Mouse (Mus musculus) T-helper 1 cell (primary cell): Measurements from ENCODE around the gene Grin3b.

Experiments used
- in situ Hi-C: fragments of 300-600 bp; cut with MboI, MseI; formaldehyde crosslinking; loops from one replicate; pipeline ENCODE4 v1.15.1; 2025; ENCODE audit warnings: high pct_unique_total_duplicates

Grin3b gene

GRCm38 (mm10) chr10:79970415-79971182, at the start of gene Grin3b:
Grin3b (plus strand) TSS chr10:79970715.
- in situ Hi-C loops = no loop called here

- in situ Hi-C loops = no loop called here
Measured at GRCm38 (mm10) chr10:79920958-79921535, 49.5 kb upstream of the Grin3b start, which contains the start of gene R3hdm4. R3hdm4 (minus strand) TSS chr10:79921208.

DNA sequence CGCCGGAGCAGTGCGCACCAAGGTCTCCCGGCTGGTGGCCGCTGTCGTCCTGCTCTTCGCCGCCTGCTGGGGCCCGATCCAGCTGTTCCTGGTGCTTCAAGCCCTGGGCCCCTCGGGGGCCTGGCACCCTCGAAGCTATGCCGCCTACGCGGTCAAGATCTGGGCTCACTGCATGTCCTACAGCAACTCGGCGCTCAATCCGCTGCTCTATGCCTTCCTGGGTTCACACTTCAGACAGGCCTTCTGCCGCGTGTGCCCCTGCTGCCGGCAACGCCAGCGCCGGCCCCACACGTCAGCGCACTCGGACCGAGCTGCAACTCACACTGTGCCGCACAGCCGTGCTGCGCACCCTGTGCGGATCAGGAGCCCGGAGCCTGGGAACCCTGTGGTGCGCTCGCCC, 48.9 kb upstream of the Grin3b start:
- in situ Hi-C loops = no loop called here

DNA sequence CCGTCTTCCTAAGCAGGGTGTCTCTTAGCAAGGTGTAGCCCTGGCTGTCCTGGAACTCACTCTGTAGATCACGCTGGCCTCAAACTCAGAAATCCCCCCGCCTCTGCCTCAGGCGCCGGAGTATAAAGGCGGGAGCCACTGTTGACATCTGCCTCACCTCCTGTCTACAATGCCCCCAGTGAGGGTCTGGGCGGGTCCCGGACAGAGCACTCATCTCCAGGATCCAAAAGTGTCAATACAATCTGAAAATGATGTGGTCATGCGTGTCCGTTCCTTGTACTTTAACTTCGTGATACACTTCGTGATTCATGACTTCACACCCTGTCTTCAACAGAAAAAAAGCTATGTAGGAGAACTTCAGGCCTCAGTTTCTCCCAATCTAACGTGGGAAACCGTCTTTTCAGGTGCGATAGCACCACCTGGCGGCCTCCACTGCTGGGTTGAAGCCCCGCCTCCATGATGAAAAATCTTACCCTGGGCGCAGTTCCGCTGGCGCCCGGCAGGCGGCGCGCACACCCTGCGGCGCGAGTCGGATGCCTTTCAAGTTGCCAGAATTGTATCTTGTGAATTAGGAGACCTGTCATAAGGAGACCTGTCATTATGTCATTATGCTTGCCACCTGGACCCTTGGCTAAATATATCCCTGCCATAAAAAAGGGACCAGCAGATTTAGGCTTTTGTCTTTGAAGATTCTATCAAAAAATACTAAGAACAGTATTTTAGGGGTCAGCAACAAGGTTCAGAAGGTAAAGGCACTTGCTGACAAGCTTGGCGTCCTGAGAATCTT, 45.3 kb upstream of the Grin3b start:
- in situ Hi-C loops = loop anchor here (5.0 kb wide), 1 partner anchor 92 kb away; the partner anchor contains the start of gene Arhgap45

- in situ Hi-C loops = loop anchor here (5.0 kb wide), 1 partner anchor 91 kb away; the partner anchor contains the start of gene Arhgap45
Measured at GRCm38 (mm10) chr10:79925785-79926490, 44.6 kb upstream of the Grin3b start.

GRCm38 (mm10) chr10:79926491-79927323, 43.8 kb upstream of the Grin3b start, which contains the start of gene Arid3a:
Arid3a (plus strand) TSS chr10:79927043.
- in situ Hi-C loops = loop anchor here (5.0 kb wide), 1 partner anchor 91 kb away; the partner anchor contains the start of gene Arhgap45

GRCm38 (mm10) chr10:79927324-79928029, 43.0 kb upstream of the Grin3b start:
- in situ Hi-C loops = loop anchor here (5.0 kb wide), 1 partner anchor 90 kb away; the partner anchor contains the start of gene Arhgap45

DNA sequence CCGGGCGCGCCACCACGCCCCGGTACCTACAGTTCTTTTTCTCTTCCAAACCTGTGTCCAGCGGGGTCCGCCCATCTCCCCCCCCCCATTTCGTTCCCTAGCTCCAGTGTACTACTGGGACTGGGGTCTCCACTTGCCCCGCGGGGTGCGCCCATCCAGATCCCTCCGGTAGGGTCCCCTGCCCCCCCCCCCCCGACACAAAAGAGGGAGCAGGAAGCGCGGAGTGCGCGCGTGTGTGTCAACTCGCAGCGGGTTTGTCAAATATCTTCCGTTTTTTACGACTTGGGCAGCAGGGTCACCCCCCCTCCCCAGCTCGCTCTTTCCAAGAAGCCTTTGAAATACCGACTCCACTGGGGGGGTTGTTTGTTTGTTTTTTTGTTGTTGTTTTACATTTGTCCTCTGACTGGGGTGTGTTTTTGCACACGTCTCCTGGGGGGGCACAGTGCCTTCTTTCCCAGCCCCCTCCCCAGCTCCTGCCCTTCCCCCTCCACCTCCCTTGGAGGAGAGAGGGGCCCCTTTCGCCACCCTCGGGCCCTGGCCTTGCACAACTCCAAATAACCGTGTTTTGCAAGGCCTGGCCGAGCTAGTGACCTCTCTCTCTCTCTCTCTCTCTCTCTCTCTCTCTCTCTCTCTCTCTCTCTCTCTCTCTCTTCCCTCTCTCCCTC, 42.4 kb upstream of the Grin3b start:
- in situ Hi-C loops = loop anchor here (5.0 kb wide), 1 partner anchor 89 kb away; the partner anchor contains the start of gene Arhgap45

DNA sequence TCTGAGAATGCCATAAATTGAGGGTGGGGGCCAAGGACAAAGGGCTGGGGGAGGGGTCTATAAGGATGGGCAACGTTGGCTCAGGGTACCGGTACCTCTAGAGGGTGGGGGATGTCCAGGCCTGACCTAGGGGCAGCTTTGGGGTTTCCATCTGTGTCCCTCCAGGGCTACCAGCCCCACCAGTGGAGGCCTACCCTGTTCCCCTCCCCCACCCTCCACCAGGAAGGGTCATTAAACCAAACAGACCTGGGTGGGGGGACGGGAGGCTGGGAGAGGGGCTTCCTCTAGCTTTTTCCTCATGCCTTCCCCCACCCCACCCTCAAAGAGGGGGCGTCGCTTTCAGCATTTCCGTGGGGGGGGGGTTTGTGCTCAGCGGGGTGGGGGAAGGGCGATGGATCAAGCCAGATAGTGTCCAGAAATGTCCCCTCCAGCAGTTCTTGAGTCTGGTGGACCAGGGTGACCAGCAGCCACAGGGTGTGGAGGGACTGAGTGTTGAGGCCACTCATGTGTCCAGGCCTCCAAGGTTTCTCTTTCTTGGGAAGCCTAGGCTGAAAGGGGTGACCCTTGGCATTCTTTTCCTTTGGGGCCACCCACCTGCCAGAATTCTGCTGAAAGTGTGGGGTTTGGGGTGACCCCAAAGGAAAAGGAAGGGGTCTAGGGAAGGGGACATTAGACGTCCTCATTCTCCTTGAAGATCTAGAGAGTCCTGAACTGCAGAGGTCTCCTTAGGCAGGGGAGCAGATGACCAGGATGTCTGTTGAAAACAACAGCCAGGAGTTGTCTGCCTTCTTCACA, 41.4 kb upstream of the Grin3b start:
- in situ Hi-C loops = loop anchor here (5.0 kb wide), 1 partner anchor 88 kb away; the partner anchor contains the start of gene Arhgap45

GRCm38 (mm10) chr10:79929967-79930825, 40.3 kb upstream of the Grin3b start:
- in situ Hi-C loops = loop anchor here (5.0 kb wide), 1 partner anchor 87 kb away; the partner anchor contains the start of gene Arhgap45

GRCm38 (mm10) chr10:79930826-79931186, 39.7 kb upstream of the Grin3b start:
- in situ Hi-C loops = no loop called here

DNA sequence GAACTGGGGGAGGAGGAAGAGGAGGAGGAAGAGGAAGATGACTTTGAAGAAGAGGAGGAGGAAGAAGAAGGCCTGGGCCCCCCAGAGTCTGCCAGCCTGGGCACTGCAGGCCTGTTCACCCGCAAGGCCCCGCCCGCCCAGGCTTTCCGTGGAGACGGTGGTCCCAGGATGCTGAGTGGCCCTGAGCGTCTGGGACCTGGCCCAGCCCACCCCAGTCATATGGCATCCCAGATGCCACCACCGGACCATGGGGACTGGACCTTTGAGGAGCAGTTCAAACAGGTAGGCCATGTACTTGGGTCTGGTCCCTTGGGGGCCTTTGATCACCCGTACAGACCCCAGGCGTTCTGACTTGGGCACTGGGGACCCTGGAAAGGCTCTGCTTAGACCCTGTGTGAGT, 38.7 kb upstream of the Grin3b start:
- in situ Hi-C loops = no loop called here

DNA sequence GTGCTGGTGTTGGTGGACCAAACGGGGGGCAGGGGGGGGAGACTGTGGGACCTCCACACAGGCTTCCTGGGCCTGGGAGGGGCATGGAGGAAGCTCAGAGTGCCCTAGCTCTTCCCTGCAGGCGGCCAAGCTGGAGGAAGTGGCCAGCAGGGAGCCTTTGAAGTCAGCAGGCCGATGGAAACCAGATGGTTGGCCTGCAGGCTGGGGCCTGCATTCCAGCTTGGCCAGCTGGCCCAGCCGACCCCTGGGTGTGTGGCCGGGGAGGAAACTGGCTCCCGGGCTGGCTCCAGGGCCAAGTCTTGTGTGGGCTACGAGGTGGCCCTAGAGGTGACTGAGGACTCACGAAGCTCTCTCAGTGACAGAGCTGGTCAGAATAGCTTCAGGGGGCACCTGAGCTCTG, 37.8 kb upstream of the Grin3b start:
- in situ Hi-C loops = no loop called here

DNA sequence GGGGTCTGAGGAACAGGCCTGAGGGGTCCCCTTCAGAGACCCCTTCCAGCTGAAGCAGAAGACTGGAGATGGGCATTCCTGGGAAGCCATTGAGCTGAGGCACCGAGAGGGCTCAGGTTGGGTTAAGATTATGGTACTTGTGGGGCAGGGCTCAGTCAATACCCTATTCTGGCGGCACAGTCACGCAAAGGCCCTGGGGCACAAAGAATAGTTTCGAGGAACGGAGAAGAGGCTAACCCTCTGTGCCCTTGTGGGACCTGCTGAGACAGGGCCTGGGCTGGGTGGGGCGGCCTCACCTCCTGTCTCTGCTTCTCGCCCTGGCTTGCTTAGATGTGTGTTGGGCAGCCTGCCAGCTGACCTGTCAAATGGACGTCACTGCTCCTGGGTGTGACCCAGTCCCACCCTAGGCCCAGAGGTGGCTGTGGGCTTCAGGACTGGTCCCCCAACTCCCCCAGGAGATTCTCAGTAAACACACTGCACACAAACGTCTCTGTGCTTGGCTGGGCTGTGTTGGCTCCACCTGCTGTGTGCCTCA, 37.3 kb upstream of the Grin3b start:
- in situ Hi-C loops = no loop called here

GRCm38 (mm10) chr10:79933861-79934260, 36.7 kb upstream of the Grin3b start:
- in situ Hi-C loops = no loop called here

DNA sequence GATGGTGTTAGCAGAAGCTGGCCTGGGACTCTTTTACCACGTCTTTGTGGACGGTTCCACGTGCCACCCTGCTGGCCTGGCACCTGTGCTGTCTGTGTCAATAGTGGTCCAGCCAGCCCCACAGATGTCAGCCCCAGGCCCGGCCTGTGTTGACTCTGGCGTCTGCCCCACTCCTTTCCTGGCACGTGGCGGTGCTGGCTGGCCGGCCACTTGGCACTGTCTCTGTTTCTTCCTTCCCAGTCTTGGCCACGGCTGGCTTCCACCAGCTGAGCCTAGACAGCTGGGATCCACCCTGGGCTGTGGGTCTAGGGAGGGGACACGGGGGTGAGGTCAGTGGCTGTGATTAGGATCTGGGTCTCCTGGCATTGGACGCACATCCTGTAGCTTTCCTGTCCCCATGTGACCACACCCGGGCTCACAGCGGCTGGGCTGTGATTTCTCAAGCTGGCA, 36.2 kb upstream of the Grin3b start:
- in situ Hi-C loops = no loop called here
